21 mouse cellular contexts compared by ENCODE assay signal in genomic region chr17:83813050-83813449, GRCm38 (mm10). TPM values are rescaled to one million over a fixed set of nuclear protein-coding genes. Genes with fewer than 3 reads are reported as not detected.
"Had no signal": no experiment of that assay in that cellular context is flagged by ENCODE, and none has a peak within 500 bp of the region (broad histone marks: within the 10 kb centered on the region; RNA-seq: fewer than 3 reads in every experiment).

No protein-coding gene starts in this region.

- H3K4me1 ChIP-seq: midbrain, embryonic 10.5 days; midbrain, embryonic 12.5 days; neural tube, embryonic 13.5 days had no signal

- ATAC-seq: midbrain, embryonic 16.5 days had no signal

- H3K9me3 ChIP-seq: megakaryocyte, embryonic 14.5 days; midbrain, embryonic 10.5 days; midbrain, embryonic 12.5 days; neural tube, embryonic 13.5 days; neural tube, embryonic 15.5 days had no signal

- DNase-seq: lung, adult 18-20 months; lung, embryonic 14.5 days; lung, postnatal 10 days; lung, postnatal 4 days; midbrain, embryonic 14.5 days; retina, postnatal 1 day; right cerebral cortex, adult 18-20 months; right cerebral cortex, postnatal 25 days; right cerebral cortex, postnatal 4 days; spleen, adult 18-20 months; thymus, adult 18-20 months; thymus, postnatal 14 days; thymus, postnatal 36 days had no signal

- H3K36me3 ChIP-seq: midbrain, embryonic 10.5 days had no signal

- H3K4me3 ChIP-seq: megakaryocyte, embryonic 14.5 days; midbrain, embryonic 10.5 days; midbrain, embryonic 12.5 days; myocyte; neural tube, embryonic 13.5 days; neural tube, embryonic 15.5 days had no signal

- H3K27ac ChIP-seq: midbrain, embryonic 10.5 days; midbrain, embryonic 12.5 days; neural tube, embryonic 13.5 days; neural tube, embryonic 15.5 days had no signal

- H3K27me3 ChIP-seq: megakaryocyte, embryonic 14.5 days; midbrain, embryonic 12.5 days; neural tube, embryonic 13.5 days; neural tube, embryonic 15.5 days had no signal

RNA-seq across cellular contexts. Expression of gene Haao, which starts 34.7 kb away (rescaled TPM):
- polyA plus RNA-seq: myocyte; neural tube, embryonic 11.5 days; neural tube, embryonic 13.5 days had no signal
